Mouse (Mus musculus): ENCODE data around the gene Dync2h1.
A peak's percentile ranks its signal among the peaks of the same experiment; 100 is the strongest.
"Not testable (repeated sequence)": the region's sequence is repeated elsewhere in the genome, so short reads cannot be mapped to it uniquely, and the experiment has no call there.

Gene Dync2h1

DNA sequence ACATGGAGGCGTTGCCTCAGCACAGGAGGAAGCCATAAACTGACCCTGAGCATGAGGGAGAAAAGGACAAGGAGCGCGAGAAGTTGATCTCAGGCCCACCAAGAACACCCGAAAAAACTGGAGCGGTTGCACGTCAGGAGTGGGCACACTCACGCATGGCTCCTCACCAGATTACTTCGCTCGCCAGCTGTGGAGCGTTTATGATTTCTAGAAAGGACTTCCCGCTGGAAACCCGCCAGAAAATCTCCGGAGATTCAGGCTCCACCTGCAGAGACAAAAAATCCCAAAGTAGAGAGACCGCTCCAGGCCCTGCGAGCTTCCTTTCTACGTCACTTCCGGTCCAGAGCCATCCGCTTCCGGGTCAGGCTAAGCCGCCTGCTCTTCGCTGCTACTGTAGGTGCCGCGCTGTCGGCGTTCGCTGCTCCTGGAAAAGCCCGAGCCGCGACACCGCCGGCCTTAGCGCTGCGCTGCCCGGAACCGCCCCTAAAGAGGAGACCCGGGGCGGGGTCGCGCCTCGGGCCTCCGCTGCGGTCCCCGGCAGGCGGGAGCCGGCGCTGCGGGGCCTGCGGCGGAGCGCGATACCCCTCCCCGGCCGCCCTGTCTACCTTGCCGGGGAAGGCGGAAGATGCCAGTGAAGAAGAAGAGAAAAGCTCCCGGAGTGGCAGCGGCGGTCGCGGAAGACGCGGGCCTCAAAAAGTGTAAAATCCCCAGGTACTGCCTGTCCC, at the start of gene Dync2h1, which contains the start of gene Dcun1d5:
Gene Dync2h1 (minus strand): TSS at position 275 of the 725 bp plus-strand sequence.
Gene Dcun1d5 (plus strand): TSS at position 349 of the 725 bp plus-strand sequence.
- DNase-seq (ENCODE audit: inconsistent age in 2 of 2, low spot score in 1 of 2) = peak; percentile 96 to 99

DNA sequence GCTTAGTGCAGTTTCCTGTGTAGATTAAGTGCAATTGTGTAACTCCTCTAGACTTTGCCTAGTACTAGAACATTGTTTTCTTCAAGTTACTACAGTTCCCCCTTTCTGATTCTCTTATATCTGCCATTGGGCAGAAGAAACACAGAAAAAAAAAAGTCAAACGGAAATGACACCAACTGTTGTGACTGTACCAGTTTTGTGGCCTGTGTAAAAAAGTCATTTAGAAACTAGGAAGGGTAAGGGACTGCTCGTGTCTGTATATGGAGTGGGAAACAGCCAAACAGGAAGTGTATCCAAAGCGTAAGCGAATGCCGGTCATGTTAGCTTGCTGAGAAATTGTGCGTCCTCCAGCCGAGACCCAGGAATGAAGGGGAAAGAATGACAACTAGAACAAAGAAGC, 37.2 kb upstream of the Dync2h1 start:
- peak in 1 of 2 experiments; percentile 26 for DNase-seq (ENCODE audit: inconsistent age in 2 of 2, low spot score in 1 of 2)

DNA sequence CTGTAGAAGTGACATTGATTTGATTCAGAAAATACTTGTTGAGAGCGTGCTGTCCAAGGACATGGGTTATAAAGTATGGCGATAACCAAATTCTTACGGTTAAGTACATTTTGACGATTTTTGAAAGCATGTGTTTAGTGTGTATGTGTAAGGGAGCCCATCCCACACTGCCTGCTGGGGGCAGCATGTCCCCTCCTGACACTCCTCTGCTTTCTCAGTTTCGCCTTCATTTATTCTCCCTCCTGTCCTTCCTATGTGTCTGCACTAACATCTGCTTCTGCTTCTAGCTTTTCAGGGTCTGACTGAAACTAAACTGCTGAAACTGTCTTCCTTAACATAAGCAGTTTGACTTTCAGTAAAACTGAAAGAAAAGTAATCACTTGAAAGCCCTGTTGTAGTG, 36.8 kb upstream of the Dync2h1 start:
- DNase-seq (ENCODE audit: inconsistent age in 2 of 2, low spot score in 1 of 2) = no peak

DNA sequence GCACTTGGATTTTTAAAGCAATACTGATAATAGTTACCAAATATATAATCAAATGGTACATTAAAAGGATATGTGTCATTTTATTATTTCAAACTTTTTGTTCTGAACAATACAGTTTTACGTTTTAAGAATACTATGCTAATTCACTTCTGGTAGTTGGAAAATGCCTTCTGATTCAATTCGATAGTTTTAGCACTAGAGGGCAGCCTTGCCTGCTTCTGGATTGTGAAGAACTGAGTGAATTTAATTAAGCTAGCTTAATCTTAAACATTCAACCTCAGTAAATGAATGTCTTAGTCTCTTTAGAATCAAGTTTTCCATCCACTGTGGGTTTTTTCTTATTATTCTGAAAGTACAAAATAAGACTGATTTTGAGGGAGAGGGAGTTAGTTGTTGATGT, 32.0 kb upstream of the Dync2h1 start:
- peak in 1 of 2 experiments; percentile 34 for DNase-seq (ENCODE audit: inconsistent age in 2 of 2, low spot score in 1 of 2)

DNA sequence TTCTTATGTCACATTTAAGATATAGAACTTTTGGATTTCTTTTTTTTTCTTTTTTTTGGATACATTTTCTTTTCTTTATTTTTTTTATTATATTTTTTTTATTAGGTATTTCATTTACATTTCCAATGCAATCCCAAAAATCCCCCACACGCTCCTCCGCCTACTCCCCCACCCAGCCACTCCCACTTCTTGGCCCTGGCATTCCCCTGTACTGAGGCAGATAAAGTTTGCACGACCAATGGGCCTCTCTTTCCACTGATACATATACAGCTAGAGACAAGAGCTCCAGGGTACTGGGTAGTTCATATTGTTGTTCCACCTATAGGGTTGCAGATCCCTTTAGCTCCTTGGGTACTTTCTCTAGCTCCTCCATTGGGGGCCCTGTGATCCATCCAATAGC, 6.4 kb upstream of the Dync2h1 start:
- DNase-seq (ENCODE audit: inconsistent age in 2 of 2, low spot score in 1 of 2) = not testable (repeated sequence)

DNA sequence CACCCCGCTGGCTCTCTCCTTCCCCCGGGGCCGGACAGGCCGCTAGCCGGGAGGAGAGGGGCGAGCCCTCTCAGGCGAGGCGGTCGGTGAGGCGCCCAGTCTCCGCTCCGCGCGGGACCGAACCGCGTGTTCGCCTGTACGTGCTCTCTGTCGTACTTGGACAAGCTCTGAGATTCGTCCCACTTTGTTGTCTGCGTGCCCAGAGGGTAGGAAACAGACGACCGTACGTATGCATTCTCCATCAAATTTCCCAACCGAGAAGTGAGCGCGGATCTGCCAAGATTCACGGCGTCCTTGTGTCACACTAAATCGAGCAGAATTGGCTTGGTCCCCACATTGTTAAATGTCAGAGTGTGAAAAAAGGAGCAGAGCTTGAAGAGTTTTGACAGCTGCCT, 648 bp upstream of the Dync2h1 start:
- no peak for DNase-seq (ENCODE audit: inconsistent age in 2 of 2, low spot score in 1 of 2)

DNA sequence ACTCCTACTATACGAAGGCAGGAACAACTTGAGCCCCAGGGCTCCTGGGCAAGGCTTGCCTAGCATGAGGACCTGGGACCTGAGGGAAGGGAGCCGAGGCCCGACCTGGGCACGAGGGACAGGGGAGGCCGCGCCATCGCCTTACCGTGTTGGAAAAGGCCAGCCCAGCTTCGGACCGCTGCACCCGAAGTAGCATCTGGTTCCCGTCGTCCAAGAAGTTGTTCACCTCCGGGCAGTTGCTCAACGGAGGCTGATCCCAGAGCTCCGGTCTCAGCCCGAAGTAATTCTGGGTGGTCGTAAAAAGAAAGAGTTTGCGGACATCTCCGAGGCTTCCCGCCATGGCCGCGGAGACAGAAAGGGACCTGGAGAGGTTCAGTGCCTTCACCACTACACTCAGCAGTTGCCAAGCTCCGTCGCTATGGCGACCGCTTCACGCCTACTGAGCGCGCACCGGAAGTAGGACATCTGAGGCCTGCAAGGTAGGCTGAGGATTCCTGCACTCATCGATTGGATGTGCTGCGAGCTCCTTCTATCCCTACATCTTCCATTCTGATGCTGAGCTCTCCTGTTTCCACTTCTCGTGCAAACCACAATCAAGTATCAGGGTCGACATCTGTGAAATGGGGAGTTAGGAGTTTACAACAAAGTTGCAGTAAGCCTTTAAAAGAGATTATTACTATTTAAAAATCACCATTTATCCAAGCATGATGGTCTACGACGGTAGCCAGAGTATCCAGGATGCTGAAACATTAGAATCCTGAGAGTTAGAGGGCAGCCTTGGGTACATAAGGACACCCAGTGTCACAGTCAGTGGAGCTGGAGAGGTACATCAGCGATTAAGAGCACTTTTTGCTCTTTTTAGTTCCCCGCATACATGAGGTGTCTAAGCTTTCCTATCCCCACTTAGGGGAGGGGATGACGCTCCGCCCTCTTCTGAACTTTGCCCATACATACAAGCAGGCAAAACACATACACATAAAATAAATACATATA, 7.3 kb downstream of the Dync2h1 start:
- peak; percentile 90 to 95 for DNase-seq (ENCODE audit: inconsistent age in 2 of 2, low spot score in 1 of 2)

DNA sequence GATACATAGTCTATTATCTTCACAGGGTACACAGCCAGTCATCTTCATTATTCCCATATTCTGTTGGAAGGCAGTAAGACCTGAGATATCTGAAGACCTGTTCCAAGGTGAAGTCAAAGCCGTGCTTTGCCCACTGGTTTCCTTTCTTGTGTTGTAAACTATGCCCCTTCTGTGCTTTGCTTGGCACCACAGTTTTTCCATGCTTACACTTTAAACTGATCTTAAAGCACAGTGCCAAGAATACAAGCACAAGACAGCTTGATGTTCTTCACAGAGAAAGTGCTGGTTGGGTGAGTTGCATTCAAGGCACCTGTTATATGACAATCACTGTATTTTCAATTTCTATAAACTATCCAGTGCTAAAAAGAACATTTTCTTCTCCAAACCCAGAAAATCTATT, 10.5 kb downstream of the Dync2h1 start:
- DNase-seq (ENCODE audit: inconsistent age in 2 of 2, low spot score in 1 of 2) = no peak

DNA sequence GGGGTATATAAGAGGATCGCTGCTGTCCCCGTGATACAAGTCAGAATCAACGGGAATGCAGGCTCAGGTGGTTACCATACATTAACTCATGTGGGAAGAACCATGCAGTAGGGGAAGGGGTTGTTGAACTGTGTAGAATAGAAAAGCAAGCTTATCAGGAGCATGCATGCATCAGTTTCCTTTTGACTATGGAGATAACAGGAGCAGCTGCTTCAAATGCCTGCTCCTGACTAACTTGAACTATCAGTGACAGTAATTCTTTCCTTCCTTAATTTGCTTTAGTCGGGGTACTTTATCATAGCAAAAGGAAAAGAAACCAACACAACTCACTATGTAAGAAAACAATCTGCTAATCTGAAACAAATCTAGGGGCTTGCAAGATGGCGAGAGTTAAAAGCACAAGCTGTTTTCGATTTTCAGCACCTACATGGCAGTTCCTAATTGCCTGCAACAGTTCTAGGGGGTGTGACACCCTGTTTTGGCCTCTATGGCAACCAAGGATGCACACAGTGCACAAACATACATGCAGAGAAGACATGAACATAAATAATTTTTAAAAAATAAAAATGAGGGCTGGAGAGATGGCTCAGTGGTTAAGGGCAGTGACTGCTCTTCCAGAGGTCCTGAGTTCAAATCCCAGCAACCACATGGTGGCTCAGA, 16.8 kb downstream of the Dync2h1 start:
- DNase-seq (ENCODE audit: inconsistent age in 2 of 2, low spot score in 1 of 2) = no peak

DNA sequence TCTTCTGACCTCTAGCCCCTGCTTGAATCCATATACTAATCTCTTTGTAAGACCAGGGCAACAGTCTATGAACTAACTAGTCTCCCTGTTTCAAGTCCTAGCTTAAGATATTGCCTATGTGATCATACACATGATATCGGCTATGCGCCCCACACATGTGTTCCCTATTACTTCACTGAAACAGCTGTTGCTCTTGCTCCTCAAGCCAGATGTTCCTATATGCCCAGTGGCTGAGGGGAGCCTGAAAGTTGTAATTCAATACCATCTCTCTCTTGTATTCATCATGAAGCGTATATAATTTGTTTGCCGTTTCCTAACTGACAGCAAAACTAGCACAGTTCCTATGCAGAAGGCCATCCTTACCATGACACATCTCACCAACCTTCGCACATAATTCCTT, 23.6 kb downstream of the Dync2h1 start:
- DNase-seq (ENCODE audit: inconsistent age in 2 of 2, low spot score in 1 of 2) = no peak

DNA sequence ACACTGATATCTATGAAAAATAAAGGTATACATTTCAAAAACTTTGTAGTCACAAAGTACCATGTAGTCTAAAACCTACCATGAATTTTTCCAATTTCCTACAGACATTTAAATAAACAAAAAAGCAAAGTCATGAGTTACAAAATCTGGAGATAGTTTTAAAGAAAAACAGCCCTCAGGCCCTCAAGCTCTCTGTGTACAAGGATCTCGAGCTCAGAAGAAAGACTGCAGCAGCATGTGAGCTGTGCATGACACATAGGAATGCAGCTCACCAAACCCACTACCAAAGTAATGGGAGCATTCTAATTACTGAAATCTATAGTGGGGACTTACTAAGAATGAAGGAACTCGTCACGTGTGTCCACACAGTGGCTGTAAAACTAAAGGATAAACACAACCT, 24.5 kb downstream of the Dync2h1 start:
- DNase-seq (ENCODE audit: inconsistent age in 2 of 2, low spot score in 1 of 2) = no peak

DNA sequence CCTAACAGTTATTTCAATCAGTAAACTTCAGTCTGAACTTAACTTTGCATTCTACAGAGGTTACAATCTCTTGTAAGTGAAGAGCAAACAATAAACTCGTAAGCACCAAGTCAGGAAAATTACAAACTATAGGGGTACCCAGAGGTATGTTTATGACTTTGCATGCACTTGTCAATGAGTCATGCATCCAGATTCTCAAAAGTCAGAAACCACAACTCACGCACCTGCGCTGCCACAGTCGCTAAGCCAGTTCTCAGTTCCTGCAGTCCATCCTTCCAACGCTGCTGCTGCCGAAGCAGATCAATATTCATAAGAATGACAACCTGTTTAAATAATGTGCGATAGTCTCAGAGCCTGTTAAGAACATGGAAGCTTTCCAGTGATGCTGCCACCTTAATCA, 25.6 kb downstream of the Dync2h1 start:
- no peak for DNase-seq (ENCODE audit: inconsistent age in 2 of 2, low spot score in 1 of 2)

DNA sequence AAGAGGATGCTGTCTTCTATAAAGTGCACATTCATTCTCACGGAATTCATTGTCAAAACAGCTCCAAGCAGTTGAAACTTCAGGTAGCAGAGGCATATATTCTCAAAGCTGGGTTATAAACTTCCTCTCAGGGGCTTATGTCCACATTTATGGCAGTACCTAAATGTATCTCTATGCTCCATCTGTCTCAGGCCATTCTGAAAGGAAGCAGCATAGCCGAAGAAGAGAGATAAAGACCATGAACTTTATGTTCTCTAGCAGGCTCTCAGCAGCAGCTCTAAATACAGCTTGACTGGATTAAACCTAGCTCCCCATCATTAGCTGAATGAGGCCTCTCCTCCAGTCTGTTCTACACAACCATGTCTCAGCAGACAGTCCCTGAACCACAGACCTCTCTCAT, 29.9 kb downstream of the Dync2h1 start:
- no peak for DNase-seq (ENCODE audit: inconsistent age in 2 of 2, low spot score in 1 of 2)

DNA sequence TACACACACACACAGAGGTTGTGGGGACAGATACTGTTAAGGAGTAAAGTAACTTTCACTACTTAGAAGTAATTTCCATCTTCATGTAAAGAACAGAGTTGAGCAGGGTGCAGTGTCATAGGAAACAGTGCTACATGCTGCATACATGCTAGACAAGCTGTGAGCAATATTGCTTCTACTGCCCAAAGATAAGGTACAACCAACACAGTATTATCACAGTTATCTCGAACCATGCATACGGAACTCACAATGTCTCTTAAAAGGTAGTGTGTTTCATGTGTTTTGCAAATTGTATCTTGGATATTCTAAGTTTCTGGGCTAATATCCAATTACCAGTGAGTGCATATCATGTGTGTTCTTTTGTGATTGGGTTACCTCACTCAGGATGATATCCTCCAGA, 61.4 kb downstream of the Dync2h1 start:
- DNase-seq (ENCODE audit: inconsistent age in 2 of 2, low spot score in 1 of 2) = no peak

DNA sequence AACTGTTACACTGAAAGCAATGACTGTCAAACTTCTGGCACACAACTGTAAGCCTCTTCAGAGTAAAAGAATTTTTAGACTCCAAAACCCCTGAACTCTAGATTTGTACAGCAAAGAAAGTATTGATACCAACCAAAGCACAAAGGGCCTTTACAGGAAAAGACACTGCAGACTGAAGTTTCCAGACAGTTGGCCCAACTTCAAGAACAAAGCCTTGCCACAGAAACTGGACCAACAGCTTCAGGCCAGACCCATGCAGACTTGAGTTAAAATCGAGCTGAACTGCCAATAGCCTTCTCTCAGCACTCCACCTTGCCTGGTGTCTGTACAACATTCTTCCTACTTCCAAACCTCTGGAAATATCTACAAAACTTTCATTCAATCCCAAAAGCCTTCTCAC, 74.1 kb downstream of the Dync2h1 start:
- no peak for DNase-seq (ENCODE audit: inconsistent age in 2 of 2, low spot score in 1 of 2)

DNA sequence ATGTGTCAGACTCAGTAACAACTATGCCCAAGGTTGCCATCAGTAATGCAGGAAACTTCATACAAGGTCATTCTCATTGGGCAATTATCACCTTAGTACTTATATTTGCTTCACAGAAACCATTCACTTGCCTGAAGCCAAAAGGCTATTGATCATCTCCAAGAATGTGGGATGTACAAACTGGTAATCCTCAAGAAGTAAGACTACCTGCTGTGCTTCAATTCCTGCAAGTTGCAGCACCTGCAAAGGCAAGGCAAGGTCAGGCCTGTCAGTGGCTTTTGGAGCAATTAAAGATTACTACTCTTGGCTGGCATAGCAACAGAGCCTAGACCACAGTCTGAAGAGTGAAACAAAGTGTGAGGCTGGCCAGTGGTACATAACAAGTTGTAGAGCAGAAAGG, 82.9 kb downstream of the Dync2h1 start:
- no peak for DNase-seq (ENCODE audit: inconsistent age in 2 of 2, low spot score in 1 of 2)

DNA sequence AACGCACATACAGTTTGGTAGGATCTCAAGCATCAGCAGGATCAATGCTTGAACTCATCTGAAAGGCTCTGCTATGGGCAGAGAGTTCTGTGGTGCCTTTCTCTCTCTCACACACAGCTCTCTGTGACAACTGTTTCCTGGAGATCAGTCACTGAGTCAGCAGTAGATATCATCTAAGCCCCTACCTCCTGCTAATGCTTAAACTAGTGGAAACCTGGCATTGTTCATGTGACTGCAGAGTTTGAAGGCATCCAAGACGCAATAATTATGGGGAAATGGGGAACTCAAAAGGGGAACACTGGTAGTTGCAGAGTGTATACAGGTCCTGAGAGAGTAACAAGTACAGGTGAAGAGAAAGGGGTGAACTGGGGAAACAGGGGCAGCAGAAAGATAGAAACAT, 109.6 kb downstream of the Dync2h1 start:
- no peak for DNase-seq (ENCODE audit: inconsistent age in 2 of 2, low spot score in 1 of 2)

DNA sequence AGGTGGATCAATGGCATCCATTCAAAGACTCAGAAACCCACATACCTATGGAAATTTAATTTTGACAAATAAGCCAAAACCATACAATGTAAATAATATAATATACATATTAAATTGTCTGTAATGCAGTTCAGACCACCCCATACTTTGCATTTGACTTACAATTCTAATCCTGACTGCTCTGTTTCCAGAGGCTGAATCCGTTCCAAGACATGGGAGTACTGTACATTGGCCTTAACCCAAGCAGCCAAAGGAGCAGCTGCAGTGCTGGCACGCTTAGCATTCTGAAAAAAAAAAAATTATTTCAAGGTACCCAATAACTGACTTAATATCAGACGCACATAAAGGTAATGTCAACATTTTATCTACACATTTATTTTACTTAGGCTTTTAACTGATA, 113.4 kb downstream of the Dync2h1 start:
- DNase-seq (ENCODE audit: inconsistent age in 2 of 2, low spot score in 1 of 2) = no peak

DNA sequence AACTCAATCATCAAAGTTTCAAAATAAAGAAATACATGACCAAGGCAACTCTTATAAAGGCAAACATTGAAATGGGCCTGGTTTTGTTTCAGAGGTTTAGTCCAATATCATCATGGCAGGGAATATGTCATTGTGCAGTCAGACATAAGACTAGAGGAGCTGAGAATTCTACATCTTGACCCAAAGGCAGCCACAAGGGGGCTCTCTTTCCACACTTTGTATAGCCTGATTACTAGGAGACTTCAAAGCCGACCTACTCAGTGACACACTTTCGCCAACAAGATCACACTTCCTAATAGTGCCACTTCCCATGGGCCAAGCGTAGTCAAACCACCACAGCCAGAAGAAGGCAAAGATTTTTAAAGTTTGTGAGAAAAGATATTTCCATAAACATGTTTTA, 133.7 kb downstream of the Dync2h1 start:
- peak; percentile 6 to 59 for DNase-seq (ENCODE audit: inconsistent age in 2 of 2, low spot score in 1 of 2)

DNA sequence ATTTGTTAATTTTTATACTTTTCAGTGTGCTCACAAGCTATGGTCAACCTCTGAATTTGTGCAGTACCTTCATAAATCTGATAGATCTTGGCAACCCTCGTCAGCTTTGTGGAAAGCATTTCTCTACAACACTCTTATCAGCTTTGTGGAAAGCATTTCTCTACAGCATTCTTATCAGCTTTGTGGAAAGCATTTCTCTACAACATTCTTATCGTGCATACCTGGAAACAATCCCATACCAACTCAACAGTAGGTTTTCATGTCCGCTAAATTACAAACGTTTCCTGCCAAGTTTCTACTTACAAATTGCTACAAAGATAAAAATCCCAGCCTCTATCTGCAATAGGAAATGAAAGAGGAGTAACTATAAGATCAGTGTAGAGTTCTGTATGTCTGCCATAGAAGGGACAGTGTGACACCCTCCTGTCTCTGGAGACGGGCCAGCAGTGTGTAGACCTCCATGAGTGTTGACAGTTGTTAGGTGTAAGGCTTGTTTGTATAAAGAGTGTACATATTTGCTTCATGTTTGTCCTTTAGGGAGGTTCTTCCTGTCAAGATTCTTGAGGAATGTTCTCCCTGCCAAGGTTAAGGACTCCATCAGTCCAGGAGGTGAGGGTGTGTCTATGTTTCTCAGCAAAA, 141.5 kb downstream of the Dync2h1 start:
- DNase-seq (ENCODE audit: inconsistent age in 2 of 2, low spot score in 1 of 2) = no peak

DNA sequence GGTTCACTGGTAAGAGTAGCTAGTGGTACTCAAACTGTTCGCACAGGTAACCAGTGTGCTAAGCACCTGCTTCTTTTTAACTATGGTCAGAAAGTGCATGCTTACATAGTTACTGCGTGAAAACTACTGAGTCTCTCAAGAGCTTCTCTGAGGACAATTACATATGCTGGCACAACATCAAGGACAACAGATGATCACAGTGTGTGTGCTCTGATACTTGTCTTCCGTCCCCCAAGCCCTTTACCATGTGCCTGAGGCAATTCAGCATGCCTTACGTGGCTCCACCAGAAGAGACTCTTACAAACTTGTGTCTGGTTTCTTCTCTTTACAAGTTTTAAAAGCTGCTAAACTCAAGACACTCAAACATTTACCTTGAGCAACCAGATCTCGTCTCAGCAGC, 143.0 kb downstream of the Dync2h1 start:
- DNase-seq (ENCODE audit: inconsistent age in 2 of 2, low spot score in 1 of 2) = no peak

All from adrenal gland, adult (tissue).